Mouse (Mus musculus) frontal cortex, postnatal 25 days (tissue): ENCODE measurements at regions not wholly inside any gene's neighbourhood (a gene's known extent, or its start where the extent isn't known, plus 50 kb on each side); places are given as distances from the start of the nearest gene placed in this dataset.
A peak's percentile ranks its signal among the peaks of the same experiment; 100 is the strongest.

Experiments used
- DNase-seq, 2 experiments: peaks; one replicate each; pipeline ENCODE4 v3.0.0; 2022; ENCODE audit warnings: low spot score in 2 of 2

DNA sequence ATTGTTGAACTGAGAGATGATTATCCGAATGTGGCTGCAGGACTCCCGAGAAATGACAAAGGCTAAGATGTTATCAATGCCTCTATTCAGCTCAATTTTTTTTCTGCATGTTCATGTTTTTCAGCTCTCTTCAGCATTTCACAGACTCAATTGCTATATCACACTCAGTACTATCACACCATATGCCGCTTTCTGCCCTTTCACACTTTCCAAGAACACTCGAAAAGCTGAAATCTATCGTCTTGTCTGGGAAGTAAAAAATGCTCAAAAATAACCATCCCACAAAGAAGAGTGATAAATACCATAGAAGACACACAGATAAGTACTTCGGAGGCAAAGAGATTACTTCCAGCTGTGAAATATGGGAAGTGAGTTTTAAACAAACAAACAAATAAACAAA is 6398.9 kb upstream of the Gm7489 start:
- peak in 1 of 2 experiments; percentile 4 for DNase-seq

DNA sequence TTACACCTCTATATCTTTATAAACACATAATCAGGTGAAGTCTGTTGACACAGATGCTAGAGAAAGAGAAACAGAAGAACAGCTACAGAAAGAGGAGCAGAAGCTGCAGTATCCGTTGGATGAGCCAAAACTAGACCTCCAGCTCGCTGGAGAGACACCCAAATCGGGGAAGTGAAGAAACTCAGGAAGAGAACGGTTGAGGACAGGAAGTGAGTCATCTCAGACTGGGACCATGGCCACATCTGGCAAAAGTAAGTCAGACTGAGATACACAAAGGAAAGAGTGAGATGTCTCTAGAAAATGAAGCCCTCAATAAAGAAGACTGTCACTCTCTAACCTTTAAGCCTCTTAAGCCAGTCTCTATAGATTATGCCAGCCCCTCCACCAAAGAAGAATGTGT is 6362.8 kb upstream of the Gm7489 start:
- no peak for DNase-seq
